Mouse (Mus musculus) C2C12 (cell line): ENCODE data around the gene Olfm1.

ENCODE experiments used
- CTCF ChIP-seq: IDR thresholded peaks from one replicate; pipeline ENCODE4 v1.5.1; 2011; ENCODE audit not compliant: control insufficient read depth, insufficient read depth, insufficient read length
- FOSL1 ChIP-seq: IDR thresholded peaks from one replicate; pipeline ENCODE4 v1.8.0; 2011; ENCODE audit warnings: mild to moderate bottlenecking, low read length; ENCODE audit not compliant: poor library complexity, insufficient read depth, severe bottlenecking
- MAX ChIP-seq: IDR thresholded peaks from one replicate; pipeline ENCODE4 v1.6.1; 2011; ENCODE audit warnings: mild to moderate bottlenecking, control low read depth
- MYOD1 ChIP-seq: IDR thresholded peaks from one replicate; pipeline ENCODE4 v1.6.1; 2011; ENCODE audit warnings: low read depth; ENCODE audit not compliant: control insufficient read depth, insufficient read length

GRCm38 (mm10) chr2:28275345-28275744 is 82.6 kb downstream of the Olfm1 start:
- TF ChIP-seq MYOD1 (no peak), CTCF (no peak), FOSL1 (no peak), MAX (no peak)
